Comparison of ENCODE assay signal across 9 mouse cellular contexts in the genomic region with DNA sequence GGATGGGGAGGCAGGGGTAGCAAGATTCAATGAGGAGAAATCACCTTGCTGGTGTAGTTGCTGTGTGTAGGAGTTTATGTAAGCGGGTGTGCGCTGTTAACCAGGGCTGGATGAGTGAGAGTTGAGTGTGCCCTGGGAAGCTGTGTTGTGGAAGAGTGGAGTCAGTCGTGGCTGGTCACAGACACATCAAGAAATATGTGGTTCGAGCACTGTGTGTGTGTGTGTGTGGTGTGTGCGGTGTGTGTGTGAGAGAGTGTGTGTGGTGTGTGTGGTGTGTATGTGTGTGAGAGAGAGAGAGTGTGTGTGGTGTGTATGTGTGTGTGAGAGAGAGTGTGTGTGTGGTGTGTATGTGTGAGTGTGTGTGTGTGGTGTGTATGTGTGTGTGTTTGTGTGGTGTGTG. TPM values are rescaled to one million over a fixed set of nuclear protein-coding genes. Genes with fewer than 3 reads are reported as not detected.
A peak's percentile ranks its signal among the peaks of the same experiment; 100 is the strongest.
DNase-seq lines count a peak whose midpoint lies in the region; ATAC-seq and TF ChIP-seq lines count a peak whose summit lies in the region.
"Had no signal": no experiment of that assay in that cellular context is flagged by ENCODE, and none has a peak within 500 bp of the region (broad histone marks: within the 10 kb centered on the region; RNA-seq: fewer than 3 reads in every experiment).

No protein-coding gene starts in this region.

- H3K9ac ChIP-seq in liver, adult 2 months (ENCODE audit: low read depth, low read length) = peak overlapping the region; percentile 3; the same call in 1 of the 2 replicates
- H3K9ac ChIP-seq in forebrain, embryonic 11.5 days (ENCODE audit: low read length) = no peak overlapping the region
- no peak overlapping the region for H3K9ac ChIP-seq in intestine, postnatal 0 days (ENCODE audit: low read depth, low read length)
- no peak overlapping the region for H3K9ac ChIP-seq in neural tube, embryonic 12.5 days

- TF ChIP-seq POLR2A in liver, adult 2 months (IDR thresholded peaks at IDR 0.05; ENCODE audit: extremely low read depth, insufficient read depth, low read length) = no peak

- no peaks in the 10 kb centered on the region for H3K9me3 ChIP-seq in forebrain, embryonic 11.5 days (ENCODE audit: control insufficient read depth, low read length)
- no peaks in the 10 kb centered on the region for H3K9me3 ChIP-seq in intestine, postnatal 0 days (ENCODE audit: control insufficient read depth)
- no peaks in the 10 kb centered on the region for H3K9me3 ChIP-seq in neural tube, embryonic 12.5 days

- ATAC-seq in forebrain, embryonic 11.5 days (replicated peaks; ENCODE audit: low FRiP score) = no peak
- 0 out of 2 replicates have a peak, but pooled peaks have one; percentile 16 for ATAC-seq in intestine, postnatal 0 days
- no peak for ATAC-seq in neural tube, embryonic 12.5 days (ENCODE audit: low FRiP score, low read depth)

- H3K27ac ChIP-seq in liver, adult 2 months (replicated peaks; ENCODE audit: insufficient read depth, low read depth, low read length) = no peak overlapping the region
- H3K27ac ChIP-seq in forebrain, embryonic 11.5 days (ENCODE audit: low read depth, low read length) = no peak overlapping the region
- H3K27ac ChIP-seq in intestine, postnatal 0 days (ENCODE audit: low read depth, low read length) = no peak overlapping the region
- no peak overlapping the region for H3K27ac ChIP-seq in neural tube, embryonic 12.5 days

- no peak for DNase-seq in liver, adult 2 months (ENCODE audit: extremely low read depth, low read depth, low spot score)
- no peak for DNase-seq in liver
- DNase-seq in forebrain, embryonic 11.5 days (ENCODE audit: low spot score) = no peak
- DNase-seq in natural killer cell, adult 2 months (ENCODE audit: low spot score in 2 of 2) = no peak
- no peak for DNase-seq in B cell, adult 2 months
- DNase-seq in layer of hippocampus, adult 9-11 months = no peak

- no peak for TF ChIP-seq CTCF in liver, adult 2 months (IDR thresholded peaks at IDR 0.05; ENCODE audit: low read depth, low read length)
- TF ChIP-seq CTCF in intestine, postnatal 0 days (IDR thresholded peaks at IDR 0.05; ENCODE audit: low read depth) = no peak

- WGBS in liver, adult 2 months = 65% methylated on average over 5 of the region's 5 CpGs
- 71% methylated on average over 5 of the region's 5 CpGs for WGBS in forebrain, embryonic 11.5 days
- 58% methylated on average over 5 of the region's 5 CpGs for WGBS in intestine, postnatal 0 days
- 75% methylated on average over 5 of the region's 5 CpGs for WGBS in neural tube, embryonic 12.5 days

- H3K4me2 ChIP-seq in forebrain, embryonic 11.5 days (ENCODE audit: low read depth, low read length, severe bottlenecking) = peak overlapping the region; percentile 68; the same call in 1 of the 2 replicates
- H3K4me2 ChIP-seq in intestine, postnatal 0 days (replicated peaks; ENCODE audit: low read depth) = peak overlapping the region; percentile 66
- H3K4me2 ChIP-seq in neural tube, embryonic 12.5 days (replicated peaks) = peak overlapping the region; percentile 57

- no peak overlapping the region; the same call in 1 of the 2 replicates for H3K4me3 ChIP-seq in liver, adult 2 months (ENCODE audit: insufficient read depth, low read depth, low read length)
- peak overlapping the region; percentile 33; the same call in 1 of the 2 replicates for H3K4me3 ChIP-seq in forebrain, embryonic 11.5 days (ENCODE audit: low read depth, low read length)
- no peak overlapping the region for H3K4me3 ChIP-seq in intestine, postnatal 0 days (ENCODE audit: low read depth, low read length)
- H3K4me3 ChIP-seq in neural tube, embryonic 12.5 days = no peak overlapping the region; the same call in 1 of the 2 replicates

- no peaks in the 10 kb centered on the region for H3K4me1 ChIP-seq in liver, adult 2 months (ENCODE audit: control insufficient read depth, insufficient read depth, low read length)
- peaks cover 5% of the 10 kb centered on the region; the same call in 1 of the 2 replicates for H3K4me1 ChIP-seq in forebrain, embryonic 11.5 days (replicated peaks; ENCODE audit: control insufficient read depth, insufficient read depth, low read length)
- 0 out of 2 replicates have a peak, but pooled peaks cover 2% of the 10 kb centered on the region for H3K4me1 ChIP-seq in intestine, postnatal 0 days (replicated peaks; ENCODE audit: control insufficient read depth, insufficient read depth, low read length)
- peaks cover 17% of the 10 kb centered on the region for H3K4me1 ChIP-seq in neural tube, embryonic 12.5 days

- no peaks in the 10 kb centered on the region for H3K36me3 ChIP-seq in liver, adult 2 months (ENCODE audit: control insufficient read depth, insufficient read depth, low read length)
- no peaks in the 10 kb centered on the region for H3K36me3 ChIP-seq in forebrain, embryonic 11.5 days (ENCODE audit: control insufficient read depth, insufficient read depth, low read length)
- no peaks in the 10 kb centered on the region for H3K36me3 ChIP-seq in intestine, postnatal 0 days (ENCODE audit: control insufficient read depth, insufficient read depth)
- H3K36me3 ChIP-seq in neural tube, embryonic 12.5 days = no peaks in the 10 kb centered on the region

- H3K27me3 ChIP-seq in liver, adult 2 months (ENCODE audit: control insufficient read depth, insufficient read depth, low read length) = peaks cover 3% of the 10 kb centered on the region; the same call in 1 of the 2 replicates
- H3K27me3 ChIP-seq in forebrain, embryonic 11.5 days (ENCODE audit: control insufficient read depth, insufficient read depth, low read length) = peaks cover 23% of the 10 kb centered on the region
- peaks cover 20% of the 10 kb centered on the region for H3K27me3 ChIP-seq in intestine, postnatal 0 days (replicated peaks; ENCODE audit: control insufficient read depth, insufficient read depth, low read length)
- peaks cover 48% of the 10 kb centered on the region for H3K27me3 ChIP-seq in neural tube, embryonic 12.5 days (replicated peaks)

- H3K79me2 ChIP-seq in liver, adult 2 months (ENCODE audit: control insufficient read depth, insufficient read depth, low read length) = no peaks in the 10 kb centered on the region

RNA-seq across cellular contexts. Expression of gene Arhgef15, which starts 1.8 kb away (rescaled TPM):
- total RNA-seq in liver, adult 2 months (2014; rRNA removed) = 2.4 and 3.2 TPM in 2 replicates
- 11.7 and 14.8 TPM in 2 replicates for polyA plus RNA-seq in liver, adult 2 months (2012; rRNA removed)
- 5.2 and 6.1 TPM in 2 replicates for polyA plus RNA-seq in forebrain, embryonic 11.5 days (2014; fragmentation: Nextera tagmentation; extraction: Ambion mirVana)
- 2.6 and 3.4 TPM in 2 replicates for polyA plus RNA-seq in intestine, postnatal 0 days (2015; fragmentation: Nextera tagmentation; extraction: Ambion mirVana)
- polyA plus RNA-seq in neural tube, embryonic 12.5 days (2016; fragmentation: Nextera tagmentation; extraction: Ambion mirVana) = 8.9 and 10.5 TPM in 2 replicates

RNA-seq across cellular contexts. Expression of gene Slc25a35, which starts 12.5 kb away (rescaled TPM):
- 0.28 and 0.81 TPM in 2 replicates for total RNA-seq in liver, adult 2 months (2014; rRNA removed)
- polyA plus RNA-seq in liver, adult 2 months (2012; rRNA removed) = 2.4 and 2.5 TPM in 2 replicates
- polyA plus RNA-seq in forebrain, embryonic 11.5 days (2014; fragmentation: Nextera tagmentation; extraction: Ambion mirVana) = 1.6 and 2.4 TPM in 2 replicates
- 1.9 and 2.3 TPM in 2 replicates for polyA plus RNA-seq in intestine, postnatal 0 days (2015; fragmentation: Nextera tagmentation; extraction: Ambion mirVana)
- polyA plus RNA-seq in neural tube, embryonic 12.5 days (2016; fragmentation: Nextera tagmentation; extraction: Ambion mirVana) = 1.9 and 2.5 TPM in 2 replicates

RNA-seq across cellular contexts. Expression of gene Rangrf, which starts 19.5 kb away (rescaled TPM):
- total RNA-seq in liver, adult 2 months (2014; rRNA removed) = 3.1 and 6.8 TPM in 2 replicates
- polyA plus RNA-seq in liver, adult 2 months (2012; rRNA removed) = 5.5 and 6.1 TPM in 2 replicates
- 64.8 and 67.8 TPM in 2 replicates for polyA plus RNA-seq in forebrain, embryonic 11.5 days (2014; fragmentation: Nextera tagmentation; extraction: Ambion mirVana)
- 13.6 and 16.5 TPM in 2 replicates for polyA plus RNA-seq in intestine, postnatal 0 days (2015; fragmentation: Nextera tagmentation; extraction: Ambion mirVana)
- 37.4 and 42.2 TPM in 2 replicates for polyA plus RNA-seq in neural tube, embryonic 12.5 days (2016; fragmentation: Nextera tagmentation; extraction: Ambion mirVana)

RNA-seq across cellular contexts. Expression of gene Odf4, which starts 28.6 kb away (rescaled TPM):
- total RNA-seq in liver, adult 2 months (2014; rRNA removed) = not detected in 2 replicates
- polyA plus RNA-seq in liver, adult 2 months (2012; rRNA removed) = not detected in 2 replicates
- not detected in 2 replicates for polyA plus RNA-seq in forebrain, embryonic 11.5 days (2014; fragmentation: Nextera tagmentation; extraction: Ambion mirVana)
- not detected in 2 replicates for polyA plus RNA-seq in intestine, postnatal 0 days (2015; fragmentation: Nextera tagmentation; extraction: Ambion mirVana)
- not detected in 2 replicates for polyA plus RNA-seq in neural tube, embryonic 12.5 days (2016; fragmentation: Nextera tagmentation; extraction: Ambion mirVana)
- total RNA-seq: layer of hippocampus, adult 2 months had no signal

RNA-seq across cellular contexts. Expression of gene Pfas, which starts 52.8 kb away (rescaled TPM):
- 7.0 and 9.4 TPM in 2 replicates for total RNA-seq in liver, adult 2 months (2014; rRNA removed)
- polyA plus RNA-seq in liver, adult 2 months (2012; rRNA removed) = 4.9 and 5.0 TPM in 2 replicates
- polyA plus RNA-seq in forebrain, embryonic 11.5 days (2014; fragmentation: Nextera tagmentation; extraction: Ambion mirVana) = 48.2 and 55.8 TPM in 2 replicates
- polyA plus RNA-seq in intestine, postnatal 0 days (2015; fragmentation: Nextera tagmentation; extraction: Ambion mirVana) = 6.4 and 7.2 TPM in 2 replicates
- 26.3 and 30.9 TPM in 2 replicates for polyA plus RNA-seq in neural tube, embryonic 12.5 days (2016; fragmentation: Nextera tagmentation; extraction: Ambion mirVana)
